Mouse (Mus musculus) ES-E14 (cell line): ENCODE data around the gene Dab1.

Experiments used
- CHD2 ChIP-seq: IDR thresholded peaks from 2 replicates; pipeline ENCODE4 v1.6.1; 2014; ENCODE audit warnings: mild to moderate bottlenecking, low read depth, low read length, inconsistent platforms
- ZNF384 ChIP-seq: IDR thresholded peaks from 2 replicates; pipeline ENCODE4 v1.6.1; 2012; ENCODE audit warnings: low read depth, low read length, inconsistent platforms

- TF ChIP-seq ZNF384 (no peak), CHD2 (no peak)
Observed at GRCm38 (mm10) chr4:103700392-103700791, 81.2 kb downstream of the Dab1 start.
